Mouse (Mus musculus): Measurements from ENCODE around the gene Spaca6. TPM values are rescaled to one million over a fixed set of nuclear protein-coding genes. Genes with fewer than 3 reads are reported as not detected.

Spaca6 gene
- polyA plus RNA-seq, 1 experiment from 2014 or later: 41.2 TPM

DNA sequence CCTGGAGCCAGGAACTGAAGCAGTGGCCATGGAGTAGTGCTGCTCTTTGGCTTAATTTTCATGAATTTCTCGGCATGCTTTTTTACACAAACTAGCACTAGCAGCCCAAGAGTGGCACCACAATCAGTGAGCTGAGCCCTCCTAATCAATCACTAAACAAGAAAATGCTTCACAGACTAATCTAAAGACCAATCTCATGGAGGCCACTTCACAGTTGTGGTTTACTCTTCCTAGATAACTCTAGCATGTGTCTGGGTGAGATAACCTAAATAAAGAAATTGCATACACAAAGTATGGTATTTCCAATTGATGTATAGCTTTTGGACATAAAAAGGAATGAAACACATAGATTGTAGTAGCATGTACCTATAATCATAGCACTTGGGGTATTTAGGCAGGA, 52.4 kb downstream of the Spaca6 start:
- H3K4me2 ChIP-seq (replicated peaks): no peak overlapping the region
- H3K4me1 ChIP-seq (replicated peaks): no peaks in the 10 kb centered on the region
- H3K9me3 ChIP-seq: no peaks in the 10 kb centered on the region
- no peak overlapping the region for H3K4me3 ChIP-seq (replicated peaks)
- H3K27me3 ChIP-seq: no peaks in the 10 kb centered on the region
- 90% methylated on average over 1 of the region's 1 CpGs for WGBS
- H3K27ac ChIP-seq: no peak overlapping the region
- no peaks in the 10 kb centered on the region for H3K36me3 ChIP-seq
- H3K9ac ChIP-seq (replicated peaks): no peak overlapping the region
- ATAC-seq: no peak

DNA sequence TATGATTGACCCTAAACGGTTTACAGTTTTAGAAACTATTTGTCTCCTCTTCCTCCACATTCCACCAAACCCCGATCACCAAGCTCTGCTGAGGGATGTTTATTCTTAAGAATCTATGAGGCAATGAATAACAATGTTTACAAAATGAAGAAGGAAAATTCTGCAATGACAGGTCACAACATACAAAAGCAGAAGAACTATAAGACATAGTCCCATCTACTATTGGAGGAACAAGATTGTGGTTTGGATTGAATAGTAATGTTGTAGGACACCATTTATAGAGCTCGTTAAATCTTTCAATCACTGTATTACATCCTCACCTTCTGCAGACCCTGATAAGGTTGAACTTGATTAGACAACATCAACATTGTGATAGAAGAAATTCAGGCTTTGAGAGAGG, 55.7 kb downstream of the Spaca6 start:
- Histone ChIP-seq H3K9me3 (no peaks in the 10 kb centered on the region), H3K4me2 (replicated peaks) (no peak overlapping the region), H3K9ac (replicated peaks) (no peak overlapping the region), H3K4me3 (replicated peaks) (no peak overlapping the region), H3K27ac (no peak overlapping the region), H3K36me3 (no peaks in the 10 kb centered on the region), H3K4me1 (replicated peaks) (no peaks in the 10 kb centered on the region), H3K27me3 (no peaks in the 10 kb centered on the region)
- ATAC-seq: no peak
- WGBS: 85% methylated on average over 3 of the region's 3 CpGs

DNA sequence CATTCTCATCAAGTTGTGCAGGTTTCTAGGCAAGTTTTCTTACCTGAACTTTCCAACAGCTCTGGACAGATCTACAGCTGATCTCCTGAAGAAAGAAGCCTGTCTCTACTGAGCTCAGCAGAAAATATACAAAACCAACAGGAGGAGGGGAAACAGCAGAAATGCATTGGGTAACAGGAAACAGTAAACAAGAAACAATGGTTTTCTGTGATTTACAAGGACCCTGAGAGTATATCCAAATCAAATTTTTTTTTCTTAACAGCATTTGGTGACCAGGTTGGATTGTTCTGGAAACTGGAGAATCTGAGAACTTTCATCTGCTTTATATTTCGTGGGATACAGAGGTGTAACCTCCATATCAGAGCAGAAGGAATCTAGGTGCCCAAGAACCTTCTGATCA, 56.9 kb downstream of the Spaca6 start, which contains the start of gene Fpr1:
Gene Fpr1, minus strand, starts transcription at position 101 of the 400 bp plus-strand sequence.
- no peaks in the 10 kb centered on the region for H3K36me3 ChIP-seq
- no peak within 1 kb of the TSS for H3K9ac ChIP-seq (replicated peaks)
- no peak within 1 kb of the TSS for H3K4me2 ChIP-seq (replicated peaks)
- H3K27ac ChIP-seq: no peak within 1 kb of the TSS
- H3K27me3 ChIP-seq: no peaks in the 10 kb centered on the region
- no peak within 1 kb of the TSS for H3K4me3 ChIP-seq (replicated peaks)
- 69% methylated on average over 1 of the region's 1 CpGs for WGBS
- H3K4me1 ChIP-seq (replicated peaks): no peaks in the 10 kb centered on the region
- no peak for ATAC-seq
- no peaks in the 10 kb centered on the region for H3K9me3 ChIP-seq

DNA sequence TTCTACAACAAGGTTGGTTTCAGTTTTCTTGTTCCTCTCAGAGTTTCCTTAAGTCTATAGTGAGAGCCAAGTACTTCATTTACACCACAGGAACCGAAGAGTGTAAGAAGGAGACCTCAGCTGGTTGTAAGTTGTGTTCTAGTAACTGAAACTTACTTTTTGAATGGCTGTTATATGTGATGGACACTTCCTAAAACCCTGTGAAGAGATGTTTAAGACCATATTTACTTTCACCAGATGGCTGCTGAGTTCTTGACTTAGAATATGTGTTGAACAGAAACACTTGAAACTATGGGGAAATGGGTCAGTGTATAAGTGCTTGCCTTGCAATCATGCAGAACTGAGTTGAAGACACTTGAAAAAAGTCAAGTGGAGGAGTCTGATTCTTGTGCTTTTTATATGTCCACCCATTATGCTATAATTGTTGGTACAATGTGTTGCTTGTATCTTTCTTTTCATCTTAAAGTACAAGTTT, 60.9 kb downstream of the Spaca6 start, which contains the start of the genes Fpr2 and Fpr3:
Gene Fpr2, plus strand, starts transcription at position 51 of the 475 bp plus-strand sequence.
Gene Fpr3, plus strand, starts transcription at position 79 of the 475 bp plus-strand sequence.
- 62% methylated on average over 1 of the region's 1 CpGs for WGBS

DNA sequence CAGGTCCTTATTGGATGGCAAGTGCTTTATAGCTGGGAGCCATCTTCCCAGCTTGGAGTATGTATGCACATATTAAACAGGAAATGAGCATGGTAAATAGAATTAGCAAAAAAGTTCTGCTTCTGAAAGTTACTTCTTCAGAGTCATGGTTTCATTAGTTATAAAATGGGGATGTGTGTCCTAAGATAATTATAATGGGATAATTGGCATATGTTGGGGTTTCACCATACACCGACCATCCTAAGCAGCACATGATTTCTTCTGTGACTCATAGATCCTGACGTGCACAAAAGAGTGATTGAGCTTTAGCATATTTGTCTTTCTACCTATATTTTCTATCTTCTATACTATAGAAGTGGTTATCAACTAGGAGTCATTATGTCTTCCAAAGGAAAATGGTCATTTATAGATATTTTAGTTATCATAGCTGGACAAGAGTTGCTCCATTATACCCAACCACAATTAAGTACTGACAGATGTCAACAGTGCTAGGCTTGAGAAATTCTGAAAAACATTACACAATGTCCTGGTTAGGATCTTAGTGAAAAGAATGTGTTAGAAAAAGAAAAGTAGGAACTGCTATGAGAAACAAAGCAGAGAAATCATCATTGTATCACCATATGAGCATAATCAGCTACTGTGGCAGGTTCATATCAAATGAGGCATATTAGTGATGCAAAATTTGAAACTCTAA, 62.9 kb downstream of the Spaca6 start:
- no peak for ATAC-seq
- 93% methylated on average over 2 of the region's 2 CpGs for WGBS
- no peak overlapping the region for H3K27ac ChIP-seq
- H3K27me3 ChIP-seq: no peaks in the 10 kb centered on the region
- no peaks in the 10 kb centered on the region for H3K9me3 ChIP-seq
- no peak overlapping the region for H3K9ac ChIP-seq (replicated peaks)
- no peaks in the 10 kb centered on the region for H3K36me3 ChIP-seq
- H3K4me3 ChIP-seq (replicated peaks): no peak overlapping the region
- no peaks in the 10 kb centered on the region for H3K4me1 ChIP-seq (replicated peaks)
- no peak overlapping the region for H3K4me2 ChIP-seq (replicated peaks)

More for the DNA sequence above, 60.9 kb downstream of the Spaca6 start, which contains the start of the genes Fpr2 and Fpr3:
- Histone ChIP-seq H3K4me1 (replicated peaks) (no peaks in the 10 kb centered on the region), H3K27ac (no peak within 1 kb of the TSS), H3K4me3 (replicated peaks) (no peak within 1 kb of the TSS), H3K4me2 (replicated peaks) (no peak within 1 kb of the TSS), H3K9me3 (no peaks in the 10 kb centered on the region), H3K27me3 (no peaks in the 10 kb centered on the region), H3K9ac (replicated peaks) (no peak within 1 kb of the TSS), H3K36me3 (no peaks in the 10 kb centered on the region)
- no peak for ATAC-seq

MicroRNA genes within 50 kb of the gene (microRNA counts, 519-probe panel; counts per million panel counts)
- microRNA mmu-let-7e (6,414 counts per million, percentile 97 among the panel's probes with 10 or more counts), microRNA mmu-miR-125a-3p (4,173 counts per million, percentile 78 among the panel's probes with 10 or more counts), microRNA mmu-miR-125a-5p (7,181 counts per million, percentile 99 among the panel's probes with 10 or more counts), microRNA mmu-miR-99b (5,717 counts per million, percentile 93 among the panel's probes with 10 or more counts)

Small RNA genes within 50 kb of the gene (microRNA-seq; reads per million reads assigned to microRNA genes)
- gene Gm25927: not detected
- 4,363 reads per million, percentile 91 among the genes with 10 or more reads in this experiment for gene Mir125a
- 30,966 reads per million, percentile 99 among the genes with 10 or more reads in this experiment for gene Mir99b
- not detected for gene Mirlet7e

Other genes starting within 250 kb of the Spaca6 start
- gene Lnpep, start 202.1 kb upstream of the Spaca6 start, polyA plus RNA-seq (2015; fragmentation: Nextera tagmentation; extraction: Ambion mirVana): 9.0 and 9.2 TPM in 2 replicates
- not detected in 2 replicates for gene Vmn2r90, start 123.4 kb upstream of the Spaca6 start, polyA plus RNA-seq (2015; fragmentation: Nextera tagmentation; extraction: Ambion mirVana)
- 0.88 and 1.1 TPM in 2 replicates for gene Has1, start 28.0 kb downstream of the Spaca6 start, polyA plus RNA-seq (2015; fragmentation: Nextera tagmentation; extraction: Ambion mirVana)
- gene Fpr1, start 56.8 kb downstream of the Spaca6 start, polyA plus RNA-seq (2015; fragmentation: Nextera tagmentation; extraction: Ambion mirVana): 0.16 TPM in 1 of 2 replicates, not detected in the other
- not detected in 2 replicates for gene Fpr2, start 60.7 kb downstream of the Spaca6 start, polyA plus RNA-seq (2015; fragmentation: Nextera tagmentation; extraction: Ambion mirVana)
- gene Fpr3, start 60.7 kb downstream of the Spaca6 start, polyA plus RNA-seq (2015; fragmentation: Nextera tagmentation; extraction: Ambion mirVana): not detected in 2 replicates
- gene Fpr-rs4, start 194.6 kb downstream of the Spaca6 start, polyA plus RNA-seq (2015; fragmentation: Nextera tagmentation; extraction: Ambion mirVana): not detected in 2 replicates
- gene Vmn2r124, start 222.3 kb downstream of the Spaca6 start, polyA plus RNA-seq (2015; fragmentation: Nextera tagmentation; extraction: Ambion mirVana): not detected in 2 replicates

All from midbrain, embryonic 13.5 days (tissue).